8 mouse cellular contexts compared by ENCODE assay signal in the genomic region with DNA sequence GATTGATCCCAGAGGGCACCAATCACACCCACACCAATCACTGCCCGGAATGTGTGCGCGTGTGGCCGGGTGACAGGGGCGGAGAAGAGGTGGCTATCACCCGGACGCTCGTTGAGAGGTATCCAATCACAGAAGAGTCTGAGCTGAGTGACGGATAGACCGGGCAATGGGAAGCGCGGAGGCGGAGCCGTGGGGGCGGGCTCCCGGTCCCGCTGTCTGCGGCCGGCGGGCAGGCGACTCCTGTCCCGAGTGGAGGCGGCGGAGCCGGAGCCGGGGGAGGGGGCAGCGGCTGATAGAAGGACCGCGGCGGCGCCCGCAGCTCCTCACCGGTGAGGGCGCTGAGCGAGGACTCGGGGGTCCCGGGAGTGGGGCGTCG. TPM values are rescaled to one million over a fixed set of nuclear protein-coding genes. Genes with fewer than 3 reads are reported as not detected.
A peak's percentile ranks its signal among the peaks of the same experiment; 100 is the strongest.
DNase-seq lines count a peak whose midpoint lies in the region; ATAC-seq and TF ChIP-seq lines count a peak whose summit lies in the region.

A gene (plus strand): TSS at position 139 of the 376 bp plus-strand sequence.

- ATAC-seq in heart, embryonic 11.5 days (replicated peaks; ENCODE audit: insufficient number of reproducible peaks, low FRiP score, low TSS enrichment) = peak; percentile 88
- peak; percentile 96 for ATAC-seq in kidney, embryonic 16.5 days (ENCODE audit: low FRiP score, low TSS enrichment)

- H3K9ac ChIP-seq in heart, embryonic 11.5 days (ENCODE audit: low read depth, low read length) = peak within 1 kb of the TSS; percentile 85
- peak within 1 kb of the TSS; percentile 87 for H3K9ac ChIP-seq in kidney, embryonic 16.5 days (replicated peaks; ENCODE audit: low read length)
- H3K9ac ChIP-seq in liver, adult 2 months (ENCODE audit: low read depth, low read length) = peak within 1 kb of the TSS; percentile 88

- peak within 1 kb of the TSS; percentile 85 for H3K4me2 ChIP-seq in heart, embryonic 11.5 days
- peak within 1 kb of the TSS; percentile 84 for H3K4me2 ChIP-seq in kidney, embryonic 16.5 days (replicated peaks; ENCODE audit: low read depth, low read length)
- H3K4me2 ChIP-seq in myocyte (ENCODE audit: low read depth) = peak within 1 kb of the TSS; percentile 85

- peak within 1 kb of the TSS; percentile 92 for H3K27ac ChIP-seq in heart, embryonic 11.5 days (ENCODE audit: low read depth, low read length)
- H3K27ac ChIP-seq in kidney, embryonic 16.5 days (ENCODE audit: low read length) = peak within 1 kb of the TSS; percentile 86
- peak within 1 kb of the TSS; percentile 78 for H3K27ac ChIP-seq in liver, adult 2 months (replicated peaks; ENCODE audit: insufficient read depth, low read depth, low read length)

- no peak for TF ChIP-seq CTCF in C2C12 (IDR thresholded peaks at IDR 0.05; ENCODE audit: control insufficient read depth, insufficient read depth, insufficient read length)
- no peak for TF ChIP-seq CTCF in brain, embryonic 14.5 days (IDR thresholded peaks at IDR 0.05; ENCODE audit: borderline replicate concordance, extremely low read depth, insufficient read depth, insufficient read length)
- TF ChIP-seq CTCF in liver, adult 2 months (IDR thresholded peaks at IDR 0.05; ENCODE audit: low read depth, low read length) = no peak

- H3K79me2 ChIP-seq in C2C12 (ENCODE audit: control insufficient read depth, insufficient read depth) = no peaks in the 10 kb centered on the region
- no peaks in the 10 kb centered on the region for H3K79me2 ChIP-seq in liver, adult 2 months (ENCODE audit: control insufficient read depth, insufficient read depth, low read length)
- H3K79me2 ChIP-seq in myocyte (ENCODE audit: control insufficient read depth, insufficient read depth) = peaks cover 7% of the 10 kb centered on the region

- H3ac ChIP-seq in C2C12 (ENCODE audit: control insufficient read depth, insufficient read length, low read depth) (peak within 1 kb of the TSS; percentile 82), myocyte (ENCODE audit: control insufficient read depth, insufficient read length) (peak within 1 kb of the TSS; percentile 29)

- no peaks in the 10 kb centered on the region for H3K9me3 ChIP-seq in erythroblast, embryonic 14.5 days (ENCODE audit: control insufficient read depth, low read length)
- no peaks in the 10 kb centered on the region for H3K9me3 ChIP-seq in heart, embryonic 11.5 days (replicated peaks; ENCODE audit: control insufficient read depth, low read length)
- no peaks in the 10 kb centered on the region for H3K9me3 ChIP-seq in kidney, embryonic 16.5 days (ENCODE audit: low read length)

- H3K27me3 ChIP-seq in C2C12 (ENCODE audit: control insufficient read depth, insufficient read depth, insufficient read length) (no peaks in the 10 kb centered on the region), myocyte (ENCODE audit: control insufficient read depth, insufficient read depth, insufficient read length) (no peaks in the 10 kb centered on the region)
- H3K27me3 ChIP-seq in erythroblast, embryonic 14.5 days (ENCODE audit: control insufficient read depth) = peaks cover 51% of the 10 kb centered on the region
- peaks cover 20% of the 10 kb centered on the region for H3K27me3 ChIP-seq in heart, embryonic 11.5 days (ENCODE audit: control insufficient read depth, insufficient read depth, low read length)
- H3K27me3 ChIP-seq in kidney, embryonic 16.5 days (ENCODE audit: insufficient read depth, low read length) = no peaks in the 10 kb centered on the region
- H3K27me3 ChIP-seq in liver, adult 2 months (ENCODE audit: control insufficient read depth, insufficient read depth, low read length) = no peaks in the 10 kb centered on the region
- H3K27me3 ChIP-seq in splenic B cell, adult 2 months (ENCODE audit: control insufficient read depth, insufficient read depth, low read length, poor library complexity, severe bottlenecking) = no peaks in the 10 kb centered on the region

- under 1% methylated on average over 39 of the region's 39 CpGs for WGBS in heart, embryonic 11.5 days (ENCODE audit: insufficient replicate concordance)
- under 1% methylated on average over 39 of the region's 39 CpGs for WGBS in kidney, embryonic 16.5 days
- WGBS in liver, adult 2 months = under 1% methylated on average over 39 of the region's 39 CpGs

- peak; percentile 99 for DNase-seq in brain, embryonic 14.5 days (ENCODE audit: low read depth)
- peak; percentile 96 for DNase-seq in liver, adult 2 months (ENCODE audit: extremely low read depth, low read depth, low spot score)
- peak; percentile 98 for DNase-seq in splenic B cell, adult 2 months (ENCODE audit: low read depth, low spot score)

- H3K36me3 ChIP-seq in C2C12 (ENCODE audit: control insufficient read depth, insufficient read depth) = no peaks in the 10 kb centered on the region
- H3K36me3 ChIP-seq in erythroblast, embryonic 14.5 days (ENCODE audit: control insufficient read depth) = no peaks in the 10 kb centered on the region
- H3K36me3 ChIP-seq in heart, embryonic 11.5 days (ENCODE audit: control insufficient read depth, insufficient read depth, low read length) = no peaks in the 10 kb centered on the region
- H3K36me3 ChIP-seq in kidney, embryonic 16.5 days (ENCODE audit: insufficient read depth, low read length) = no peaks in the 10 kb centered on the region
- H3K36me3 ChIP-seq in liver, adult 2 months (ENCODE audit: control insufficient read depth, insufficient read depth, low read length) = no peaks in the 10 kb centered on the region
- no peaks in the 10 kb centered on the region for H3K36me3 ChIP-seq in myocyte (ENCODE audit: control insufficient read depth, insufficient read depth)
- no peaks in the 10 kb centered on the region for H3K36me3 ChIP-seq in splenic B cell, adult 2 months (ENCODE audit: control insufficient read depth, insufficient read depth, low read length, poor library complexity, severe bottlenecking)

- peak; percentile 97 for TF ChIP-seq POLR2A in brain, embryonic 14.5 days (IDR thresholded peaks at IDR 0.05; ENCODE audit: borderline replicate concordance, extremely low read depth, insufficient read depth, insufficient read length, poor library complexity, severe bottlenecking)
- peak; percentile 59; the same call in 1 of the 2 replicates for TF ChIP-seq POLR2A in liver, adult 2 months (IDR thresholded peaks at IDR 0.05; ENCODE audit: extremely low read depth, insufficient read depth, low read length)
- TF ChIP-seq POLR2A in myocyte (IDR thresholded peaks at IDR 0.05; ENCODE audit: insufficient read length, low read depth) = peak; percentile 77

- no peaks in the 10 kb centered on the region for H3K79me3 ChIP-seq in C2C12 (ENCODE audit: low read depth)

- peaks cover 12% of the 10 kb centered on the region for H3K4me1 ChIP-seq in erythroblast, embryonic 14.5 days (ENCODE audit: control insufficient read depth)
- H3K4me1 ChIP-seq in heart, embryonic 11.5 days (ENCODE audit: control insufficient read depth, insufficient read depth, low read length) = peaks cover 45% of the 10 kb centered on the region
- H3K4me1 ChIP-seq in kidney, embryonic 16.5 days (ENCODE audit: insufficient read depth, low read length) = peaks cover 29% of the 10 kb centered on the region
- H3K4me1 ChIP-seq in liver, adult 2 months (ENCODE audit: control insufficient read depth, insufficient read depth, low read length) = peaks cover 6% of the 10 kb centered on the region; the same call in 1 of the 2 replicates

- H3K4me3 ChIP-seq in C2C12 (ENCODE audit: insufficient read depth, poor library complexity, severe bottlenecking) = peak within 1 kb of the TSS; percentile 55
- peak within 1 kb of the TSS; percentile 59 for H3K4me3 ChIP-seq in erythroblast, embryonic 14.5 days (replicated peaks)
- H3K4me3 ChIP-seq in heart, embryonic 11.5 days (ENCODE audit: low read depth, low read length) = peak within 1 kb of the TSS; percentile 75
- peak within 1 kb of the TSS; percentile 71 for H3K4me3 ChIP-seq in kidney, embryonic 16.5 days (ENCODE audit: low read length)
- H3K4me3 ChIP-seq in liver, adult 2 months (ENCODE audit: insufficient read depth, low read depth, low read length) = peak within 1 kb of the TSS; percentile 84
- peak within 1 kb of the TSS; percentile 42 for H3K4me3 ChIP-seq in myocyte

TF ChIP-seq in C2C12, 6 proteins besides CTCF, POLR2A, EP300 and RAD21:
- peak; percentile 61 for TF ChIP-seq MAX (IDR thresholded peaks at IDR 0.05)
- TF ChIP-seq CEBPB (IDR thresholded peaks at IDR 0.05; ENCODE audit: low read depth) = no peak

TF ChIP-seq in myocyte, 11 proteins besides CTCF, POLR2A, EP300 and RAD21:
- no peak for TF ChIP-seq MYOD1 (IDR thresholded peaks at IDR 0.05; ENCODE audit: control insufficient read depth in 1 of 3, insufficient read length in 2 of 3, low read depth in 2 of 3)
- TF ChIP-seq TCF12 (IDR thresholded peaks at IDR 0.05; ENCODE audit: insufficient read depth, poor library complexity, severe bottlenecking) = no peak
- no peak for TF ChIP-seq MAX (IDR thresholded peaks at IDR 0.05; ENCODE audit: low read depth)
- no peak for TF ChIP-seq MYOG (IDR thresholded peaks at IDR 0.05; ENCODE audit: control insufficient read depth in 1 of 3, insufficient read depth in 1 of 3, insufficient read length in 2 of 3, low read depth in 2 of 3)
- no peak for TF ChIP-seq SRF (IDR thresholded peaks at IDR 0.05; ENCODE audit: control insufficient read depth, insufficient read length, low read depth)

RNA-seq across cellular contexts. Expression of the gene that starts here (rescaled TPM):
- 5.3 TPM for polyA plus RNA-seq in C2C12 (2012; fragmentation: generic; extraction: Trizol)
- 72.1 and 101 TPM in 2 replicates for polyA plus RNA-seq in brain, embryonic 14.5 days (2012; rRNA removed)
- 0.01 TPM in 1 of 2 replicates, not detected in the other for polyA plus RNA-seq in erythroblast, embryonic 14.5 days (2012)
- polyA plus RNA-seq in heart, embryonic 11.5 days (2014; fragmentation: Nextera tagmentation; extraction: Ambion mirVana) = 11.8 and 12.9 TPM in 2 replicates
- polyA plus RNA-seq in kidney, embryonic 16.5 days (2015; fragmentation: Nextera tagmentation; extraction: Ambion mirVana) = 7.3 and 7.5 TPM in 2 replicates
- total RNA-seq in liver, adult 2 months (2014; rRNA removed) = 0.83 and 1.7 TPM in 2 replicates
- polyA plus RNA-seq in liver, adult 2 months (2012; rRNA removed) = 2.8 TPM in 2 replicates
- 32.8 TPM for polyA plus RNA-seq in myocyte (2012; fragmentation: generic; extraction: Trizol)

Comparison
In these comparisons a context has a peak if more than half of its experiments do, and no peak if none do; other contexts are left out.
1. Peak in every context shown above with its lines: DNase-seq, ATAC-seq, H3K4me3 ChIP-seq and H3K27ac ChIP-seq.